In the genomic region with DNA sequence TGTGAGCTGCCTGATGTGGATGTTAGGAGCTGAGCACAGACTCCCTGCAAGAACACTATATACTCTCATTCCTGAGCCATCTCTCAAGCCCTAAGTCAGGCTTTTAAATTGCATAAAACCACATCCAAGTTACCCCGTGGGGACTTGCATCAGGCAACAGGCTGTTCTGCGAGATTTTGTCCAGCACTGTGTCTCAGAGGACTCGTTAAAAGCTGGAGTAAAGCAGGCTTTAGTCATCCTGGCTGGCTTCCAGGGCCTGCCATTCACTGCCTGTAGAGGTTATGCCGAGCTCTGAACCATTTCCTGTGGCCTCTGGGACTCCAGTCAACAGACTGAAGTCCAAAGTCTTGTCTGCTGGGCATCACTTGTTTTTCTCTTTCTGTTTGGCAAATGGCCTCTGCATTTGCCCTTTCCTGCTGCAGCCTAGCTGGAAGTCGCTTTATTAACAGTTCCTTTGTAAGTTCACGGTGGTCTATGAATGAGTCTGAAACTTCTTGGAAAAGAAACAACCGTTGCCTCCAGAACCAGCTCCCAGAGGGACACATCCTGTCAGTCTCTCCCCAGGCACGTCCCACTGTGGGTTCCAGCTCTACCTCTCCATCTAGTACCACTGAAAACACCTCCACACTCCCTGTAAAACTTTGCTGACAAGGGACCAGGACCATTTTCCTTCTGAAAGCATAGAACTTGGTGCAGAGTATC, we compare ENCODE assay signal across 8 mouse cellular contexts.
DNase-seq lines count a peak whose midpoint lies in the region; ATAC-seq lines count a peak whose summit lies in the region.

No protein-coding gene starts in this region.

- ATAC-seq in heart, embryonic 15.5 days (replicated peaks; ENCODE audit: insufficient number of reproducible peaks, insufficient read depth, low FRiP score, low read depth): peak; percentile 67
- no peak for ATAC-seq in frontal cortex, adult (ENCODE audit: low TSS enrichment)

- H3K9ac ChIP-seq in heart, embryonic 15.5 days: no peak overlapping the region

- H3K27me3 ChIP-seq in heart, embryonic 15.5 days: no peaks in the 10 kb centered on the region

- no peak overlapping the region for H3K4me3 ChIP-seq in heart, embryonic 15.5 days

- H3K4me2 ChIP-seq in heart, embryonic 15.5 days: no peak overlapping the region

- H3K4me1 ChIP-seq in heart, embryonic 15.5 days (replicated peaks): peaks cover 7% of the 10 kb centered on the region; the same call in 1 of the 2 replicates

- intact Hi-C loops in left cerebral cortex, postnatal 4 days (cut with DNase I): no loop called here

- H3K27ac ChIP-seq in heart, embryonic 15.5 days: peak overlapping the region; percentile 48

- peaks cover 3% of the 10 kb centered on the region; the same call in 1 of the 2 replicates for H3K9me3 ChIP-seq in heart, embryonic 15.5 days (replicated peaks)

- peak; percentile 74 for DNase-seq in left cerebral cortex, postnatal 4 days
- DNase-seq in left cerebral cortex, adult 8-10 months (ENCODE audit: low spot score in 2 of 2): no peak
- DNase-seq in cerebellum, postnatal 36 days: peak; percentile 11 to 12
- DNase-seq in kidney, postnatal 14 days: peak; percentile 93
- DNase-seq in lung, postnatal 36 days: peak; percentile 71
- DNase-seq in urinary bladder, postnatal 4 days (ENCODE audit: low spot score in 2 of 2): peak; percentile 67 to 76

- 31% methylated on average over 8 of the region's 8 CpGs for WGBS in heart, embryonic 15.5 days

- H3K36me3 ChIP-seq in heart, embryonic 15.5 days: no peaks in the 10 kb centered on the region

Comparison
In these comparisons a context has a peak if more than half of its experiments do, and no peak if none do; other contexts are left out.
1. DNase-seq: peak in left cerebral cortex, postnatal 4 days (single experiment), cerebellum, postnatal 36 days (2 of 2), kidney, postnatal 14 days (single experiment), lung, postnatal 36 days (single experiment) and urinary bladder, postnatal 4 days (2 of 2); none in left cerebral cortex, adult 8-10 months (0 of 2).